Mouse (Mus musculus) hindbrain, embryonic 15.5 days (tissue): Measurements from ENCODE around the gene Ovol3. TPM values are rescaled to one million over a fixed set of nuclear protein-coding genes. Genes with fewer than 3 reads are reported as not detected.
"Not testable (repeated sequence)": the region's sequence is repeated elsewhere in the genome, so short reads cannot be mapped to it uniquely, and the experiment has no call there.

ENCODE experiments used
- ATAC-seq: fragments of 200-750 bp; cut with Nextera tagmentation; 2 replicates; pipeline ENCODE4 v1.8.0; 2017; ENCODE audit warnings: low read depth, moderate number of reproducible peaks, moderate TSS enrichment; ENCODE audit not compliant: low FRiP score
- H3K27ac ChIP-seq: fragments of 300-500 bp; sonication (generic); replicated peaks from 2 replicates; pipeline ENCODE4 v1.5.1; 2015; ENCODE audit warnings: mild to moderate bottlenecking, inconsistent platforms
- H3K27me3 ChIP-seq: fragments of 300-500 bp; sonication (generic); 2 replicates; pipeline ENCODE4 v1.6.1; 2015; ENCODE audit warnings: control low read depth, inconsistent platforms
- H3K36me3 ChIP-seq: fragments of 300-500 bp; sonication (generic); 2 replicates; pipeline ENCODE4 v1.6.1; 2015; ENCODE audit warnings: control low read depth, inconsistent platforms
- H3K4me1 ChIP-seq: fragments of 300-500 bp; sonication (generic); replicated peaks from 2 replicates; pipeline ENCODE4 v1.6.1; 2015; ENCODE audit warnings: control low read depth, inconsistent platforms
- H3K4me2 ChIP-seq: fragments of 300-500 bp; sonication (generic); 2 replicates; pipeline ENCODE4 v1.6.1; 2015; ENCODE audit warnings: moderate library complexity, mild to moderate bottlenecking, inconsistent platforms
- H3K4me3 ChIP-seq: fragments of 300-500 bp; sonication (generic); 2 replicates; pipeline ENCODE4 v1.5.1; 2015; ENCODE audit warnings: mild to moderate bottlenecking, inconsistent platforms
- H3K9ac ChIP-seq: fragments of 300-500 bp; sonication (generic); 2 replicates; pipeline ENCODE4 v1.6.1; 2015; ENCODE audit warnings: inconsistent platforms
- H3K9me3 ChIP-seq: fragments of 300-500 bp; sonication (generic); 2 replicates; pipeline ENCODE4 v1.6.1; 2016; ENCODE audit warnings: control low read depth, inconsistent platforms
- WGBS: fragments of 180-500 bp; shearing (Covaris S2); methylation state at CpG from one replicate; pipeline ENCODE4 v1.1.7; 2015; 5-methylcytosine and 5-hydroxymethylcytosine counted together
- polyA plus RNA-seq: library from polyadenylated mRNA; unstranded; fragments of >200 nt; fragmentation: Nextera tagmentation; extraction: Ambion mirVana; gene quantifications from 2 replicates; pipeline ENCODE4 v1.2.1, GENCODE M21; 2015

The Ovol3 gene
- polyA plus RNA-seq, 1 experiment from 2014 or later: not detected

DNA sequence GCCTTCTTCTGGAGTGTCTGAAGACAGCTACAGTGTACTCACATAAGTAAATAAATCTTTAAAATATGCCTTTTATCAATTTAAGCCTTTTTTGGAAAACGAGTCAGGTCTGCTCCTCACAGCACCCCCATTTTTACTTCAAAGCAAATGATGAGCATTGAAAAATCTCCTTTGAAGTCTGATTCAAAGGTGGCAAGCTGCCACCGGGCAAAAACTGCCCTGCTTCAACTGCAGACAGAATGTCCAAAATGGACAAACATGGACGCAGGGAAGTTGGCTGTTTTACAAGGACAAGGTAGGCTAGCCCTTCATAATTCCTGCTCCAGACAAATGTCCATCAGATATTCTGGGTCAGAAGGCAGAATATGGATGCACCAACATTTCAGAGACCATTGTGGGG lies 14.1 kb downstream of the Ovol3 start:
- Histone ChIP-seq H3K36me3 (peaks cover 36% of the 10 kb centered on the region), H3K9ac (no peak overlapping the region), H3K4me2 (no peak overlapping the region), H3K27ac (no peak overlapping the region), H3K4me3 (no peak overlapping the region), H3K9me3 (no peaks in the 10 kb centered on the region), H3K4me1 (peaks cover 12% of the 10 kb centered on the region), H3K27me3 (no peaks in the 10 kb centered on the region)
- WGBS: 96% methylated on average over 3 of the region's 3 CpGs
- no peak for ATAC-seq

DNA sequence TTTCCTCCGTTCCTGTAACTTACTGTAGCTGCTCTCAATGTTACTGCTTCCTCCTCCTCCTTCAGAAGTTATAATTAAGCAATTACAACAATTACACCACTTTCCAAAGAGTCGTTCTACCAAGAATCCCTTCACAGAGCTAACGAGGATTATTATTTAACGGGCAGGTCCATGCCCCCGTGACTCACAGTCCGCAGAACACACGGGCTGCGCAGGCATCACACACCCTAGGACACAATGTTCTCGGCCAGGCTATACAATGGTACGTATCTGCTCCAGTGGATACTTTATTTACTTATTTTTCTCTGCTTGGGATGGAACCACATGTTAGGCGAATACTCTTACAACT lies 15.5 kb downstream of the Ovol3 start:
- peaks cover 21% of the 10 kb centered on the region for H3K36me3 ChIP-seq
- H3K4me1 ChIP-seq: peaks cover 12% of the 10 kb centered on the region
- 18% methylated on average over 11 of the region's 11 CpGs for WGBS
- no peak for ATAC-seq
- peak overlapping the region; percentile 83 for H3K4me2 ChIP-seq
- no peaks in the 10 kb centered on the region for H3K9me3 ChIP-seq
- peak overlapping the region; percentile 43 for H3K27ac ChIP-seq
- peak overlapping the region; percentile 40 for H3K4me3 ChIP-seq
- H3K27me3 ChIP-seq: no peaks in the 10 kb centered on the region
- H3K9ac ChIP-seq: peak overlapping the region; percentile 44

DNA sequence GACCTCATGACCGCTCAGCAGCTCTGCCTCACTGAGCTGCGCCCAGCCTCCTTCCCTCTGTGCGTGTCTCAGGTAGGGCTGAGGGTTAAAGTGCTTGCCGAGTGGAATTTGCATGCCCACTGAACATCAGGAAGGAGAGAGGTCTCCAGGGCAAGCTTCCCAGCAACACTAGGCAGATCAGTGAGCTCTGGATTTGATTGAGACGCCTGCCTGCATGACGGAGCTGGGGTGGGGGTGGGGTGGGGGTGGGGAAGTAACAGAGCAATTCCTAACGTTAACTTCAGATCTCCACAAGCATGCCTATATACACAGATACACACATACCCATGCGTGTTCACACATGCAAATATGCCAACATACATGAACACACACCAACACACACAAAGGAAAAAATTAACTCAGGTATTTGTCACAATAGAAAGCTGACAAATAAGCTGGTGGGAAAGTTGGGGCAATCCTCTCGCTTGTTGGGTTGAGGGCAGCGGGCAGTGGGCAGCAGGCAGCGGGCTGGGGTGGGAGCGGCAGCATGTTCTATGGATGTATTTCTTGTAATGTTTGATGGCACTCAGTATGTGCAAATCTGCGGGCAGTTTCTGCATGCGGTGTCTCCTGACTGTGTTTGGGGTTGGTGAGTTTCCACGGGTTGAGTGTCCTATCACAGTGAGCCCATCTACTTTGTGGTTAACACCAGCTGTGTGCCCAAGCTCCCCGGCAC lies 16.1 kb downstream of the Ovol3 start:
- Histone ChIP-seq H3K27me3 (no peaks in the 10 kb centered on the region), H3K4me2 (peak overlapping the region; percentile 83), H3K27ac (peak overlapping the region; percentile 76), H3K9ac (peak overlapping the region; percentile 44), H3K36me3 (peaks cover 16% of the 10 kb centered on the region), H3K4me3 (peak overlapping the region; percentile 40), H3K9me3 (no peaks in the 10 kb centered on the region), H3K4me1 (peaks cover 12% of the 10 kb centered on the region)
- peak; percentile 49; the same call in 1 of the 2 replicates for ATAC-seq
- WGBS: 5% methylated on average over 16 of the region's 16 CpGs

DNA sequence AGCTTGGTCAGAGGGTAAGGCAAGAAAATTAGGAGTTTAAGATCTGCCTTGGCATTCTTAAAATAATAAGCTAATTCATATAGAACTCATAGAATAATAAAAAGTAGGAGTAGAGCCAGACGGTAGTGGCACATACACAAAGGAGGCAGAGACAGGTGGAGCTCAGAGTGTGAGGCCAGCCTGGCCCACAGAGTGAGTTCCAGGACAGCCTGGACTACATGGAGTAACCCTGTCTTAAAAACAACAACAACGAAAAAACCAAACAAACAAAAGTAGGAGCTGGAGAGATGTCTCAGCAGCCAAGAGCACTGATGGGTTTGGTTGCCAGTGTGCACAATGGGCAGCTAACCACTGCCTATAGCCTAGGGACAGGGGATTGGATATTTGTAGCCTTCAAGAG lies 18.2 kb downstream of the Ovol3 start:
- H3K4me1 ChIP-seq: peaks cover 12% of the 10 kb centered on the region
- H3K4me3 ChIP-seq: no peak overlapping the region
- WGBS: 62% methylated on average over 2 of the region's 2 CpGs
- no peak overlapping the region for H3K27ac ChIP-seq
- no peaks in the 10 kb centered on the region for H3K27me3 ChIP-seq
- H3K9ac ChIP-seq: no peak overlapping the region; the same call in 1 of the 2 replicates
- no peak overlapping the region for H3K4me2 ChIP-seq
- peak; percentile 32; the same call in 1 of the 2 replicates for ATAC-seq
- H3K9me3 ChIP-seq: no peaks in the 10 kb centered on the region
- H3K36me3 ChIP-seq: no peaks in the 10 kb centered on the region

DNA sequence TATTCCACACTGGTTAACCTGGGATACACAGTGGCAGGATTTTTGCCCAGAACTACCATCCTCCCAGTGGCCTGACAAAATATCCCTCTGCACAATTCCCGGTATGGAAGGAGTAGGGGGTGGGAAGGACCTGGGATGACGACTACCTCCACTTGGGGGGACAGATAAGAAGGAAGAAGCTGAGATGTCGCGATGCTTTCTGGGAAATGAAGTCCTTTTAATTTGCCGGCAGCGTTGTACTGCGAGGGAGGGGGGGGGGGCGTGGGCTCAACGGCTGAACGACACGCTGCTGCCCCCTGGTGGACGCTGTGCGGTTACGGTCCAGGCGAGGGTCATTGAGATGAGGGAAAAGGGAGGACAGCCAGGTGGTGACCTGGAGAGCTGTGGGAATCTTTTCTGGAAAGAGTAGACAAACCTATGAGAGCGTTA lies 18.8 kb downstream of the Ovol3 start:
- Histone ChIP-seq H3K9ac (no peak overlapping the region; the same call in 1 of the 2 replicates), H3K4me1 (peaks cover 12% of the 10 kb centered on the region), H3K4me3 (peak overlapping the region; percentile 22; the same call in 1 of the 2 replicates), H3K4me2 (peak overlapping the region; percentile 52), H3K36me3 (no peaks in the 10 kb centered on the region), H3K27me3 (no peaks in the 10 kb centered on the region), H3K27ac (peak overlapping the region; percentile 76), H3K9me3 (no peaks in the 10 kb centered on the region)
- under 1% methylated on average over 16 of the region's 16 CpGs for WGBS
- ATAC-seq: peak; percentile 79

DNA sequence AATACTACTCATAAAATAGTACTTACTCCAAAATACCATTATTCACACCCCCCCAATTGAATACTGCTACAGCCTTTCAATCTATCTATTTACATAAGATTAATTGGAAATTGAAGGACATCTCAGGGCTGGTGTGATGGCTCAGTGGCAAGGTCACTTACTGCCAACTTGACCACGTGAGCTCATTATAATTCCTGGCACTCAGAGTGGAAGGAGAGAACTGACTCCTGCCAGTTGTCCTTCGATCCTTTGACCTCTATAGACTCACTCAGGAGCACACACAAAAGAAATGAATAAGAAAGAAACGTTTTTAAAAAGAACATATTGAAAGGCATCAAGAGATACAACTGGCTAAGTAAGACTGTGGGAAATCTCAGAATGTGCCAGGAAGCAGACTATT lies 19.6 kb downstream of the Ovol3 start:
- Histone ChIP-seq H3K27me3 (no peaks in the 10 kb centered on the region), H3K27ac (no peak overlapping the region), H3K9ac (no peak overlapping the region), H3K4me2 (no peak overlapping the region), H3K9me3 (no peaks in the 10 kb centered on the region), H3K4me3 (no peak overlapping the region), H3K36me3 (no peaks in the 10 kb centered on the region), H3K4me1 (peaks cover 12% of the 10 kb centered on the region)
- ATAC-seq: no peak
- WGBS: 57% methylated on average over 3 of the region's 3 CpGs

DNA sequence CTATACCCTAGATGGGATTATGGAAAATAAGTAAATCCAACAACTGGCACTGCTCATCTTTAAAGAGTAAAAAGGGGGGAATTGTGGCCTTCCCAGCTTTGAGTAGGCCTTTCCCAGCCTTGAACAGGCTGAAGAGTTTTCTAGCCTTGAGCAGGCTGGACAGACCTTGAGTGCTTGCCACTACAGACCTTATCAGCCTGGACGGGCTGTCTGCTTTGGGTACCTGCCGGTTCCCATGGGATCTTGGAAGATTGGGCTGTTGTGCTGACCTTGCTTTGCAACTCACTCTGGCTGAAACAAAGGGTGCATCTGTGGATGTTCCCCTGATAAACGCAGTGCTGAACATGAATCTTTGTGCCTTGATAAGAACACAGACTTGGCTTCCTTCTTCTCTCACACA lies 21.6 kb downstream of the Ovol3 start:
- no peak overlapping the region for H3K9ac ChIP-seq
- peaks cover under 1% of the 10 kb centered on the region for H3K4me1 ChIP-seq
- no peak overlapping the region for H3K27ac ChIP-seq
- WGBS: 88% methylated on average over 3 of the region's 3 CpGs
- no peaks in the 10 kb centered on the region for H3K9me3 ChIP-seq
- no peak for ATAC-seq
- no peaks in the 10 kb centered on the region for H3K27me3 ChIP-seq
- H3K36me3 ChIP-seq: no peaks in the 10 kb centered on the region
- no peak overlapping the region for H3K4me3 ChIP-seq
- H3K4me2 ChIP-seq: no peak overlapping the region

DNA sequence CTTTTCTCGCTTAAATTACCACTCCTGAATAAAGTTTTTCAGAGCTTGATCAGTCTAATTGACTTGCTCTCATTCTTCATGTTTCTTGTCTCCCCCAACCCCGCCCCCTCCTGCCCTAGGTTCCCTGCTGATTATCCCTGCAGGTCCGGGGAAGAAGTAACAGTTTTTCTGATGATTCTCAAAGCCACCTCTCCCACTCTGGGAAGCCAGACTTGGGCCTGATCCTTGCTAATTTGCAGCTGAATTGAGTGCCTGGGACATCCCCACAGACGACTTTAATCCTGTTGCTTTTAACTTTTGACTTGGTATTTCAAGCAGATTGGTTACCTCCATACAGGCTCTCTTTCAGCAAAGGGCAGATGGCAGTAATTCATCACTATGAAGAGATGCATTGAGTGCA lies 24.5 kb downstream of the Ovol3 start:
- H3K4me3 ChIP-seq: no peak overlapping the region
- no peak for ATAC-seq
- WGBS: 20% methylated on average over 4 of the region's 4 CpGs

DNA sequence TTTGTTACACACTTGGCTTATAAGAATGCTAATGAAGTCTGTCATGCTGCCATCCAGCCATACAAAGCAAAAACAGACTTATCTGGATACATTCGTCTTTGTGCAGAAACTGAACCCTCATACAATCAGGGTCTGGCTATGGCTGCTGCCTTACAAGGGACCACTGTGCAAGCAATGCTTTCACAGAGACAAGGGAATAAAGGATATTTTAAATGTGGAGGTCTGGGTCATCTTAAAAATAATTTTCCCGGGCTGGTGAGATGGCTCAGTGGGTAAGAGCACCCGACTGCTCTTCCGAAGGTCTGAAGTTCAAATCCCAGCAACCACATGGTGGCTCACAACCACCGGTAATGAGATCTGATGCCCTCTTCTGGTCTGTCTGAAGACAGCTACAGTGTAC lies 29.2 kb downstream of the Ovol3 start:
- not testable (repeated sequence) for H3K36me3 ChIP-seq, ATAC-seq
- WGBS: 50% methylated on average over 5 of the region's 5 CpGs

More for the DNA sequence above, 24.5 kb downstream of the Ovol3 start:
- Histone ChIP-seq H3K27me3 (no peaks in the 10 kb centered on the region), H3K9me3 (no peaks in the 10 kb centered on the region), H3K4me1 (no peaks in the 10 kb centered on the region), H3K36me3 (no peaks in the 10 kb centered on the region), H3K27ac (no peak overlapping the region), H3K9ac (no peak overlapping the region), H3K4me2 (no peak overlapping the region)

DNA sequence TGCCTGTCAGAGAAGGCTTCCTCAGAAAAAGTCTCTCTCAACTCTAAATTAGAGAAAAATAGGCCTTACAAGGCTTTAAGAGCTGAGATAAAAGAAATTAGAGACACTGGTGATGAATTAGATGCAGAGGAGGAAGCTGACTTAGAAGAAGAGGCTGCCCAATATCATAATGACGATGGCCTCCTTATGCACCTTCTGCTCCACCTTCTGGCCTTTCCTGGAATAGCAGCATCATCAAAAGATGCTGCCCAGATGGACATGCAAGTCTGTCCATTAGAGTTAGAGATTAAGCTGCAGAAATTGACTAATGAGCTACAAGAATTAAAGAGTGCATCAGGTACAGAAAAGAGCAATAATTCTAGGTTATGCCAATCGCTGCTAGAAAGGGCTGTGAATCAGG lies 30.1 kb downstream of the Ovol3 start:
- Histone ChIP-seq H3K27ac (no peak overlapping the region), H3K4me1 (no peaks in the 10 kb centered on the region), H3K27me3 (no peaks in the 10 kb centered on the region), H3K9me3 (no peaks in the 10 kb centered on the region), H3K9ac (no peak overlapping the region), H3K4me3 (no peak overlapping the region), H3K36me3 (no peaks in the 10 kb centered on the region), H3K4me2 (no peak overlapping the region)
- no peak for ATAC-seq
- 10% methylated on average over 2 of the region's 2 CpGs for WGBS

More for the DNA sequence above, 29.2 kb downstream of the Ovol3 start:
- H3K9ac ChIP-seq, H3K27ac ChIP-seq, H3K9me3 ChIP-seq, H3K4me1 ChIP-seq, H3K4me2 ChIP-seq, H3K27me3 ChIP-seq, H3K4me3 ChIP-seq: not testable (repeated sequence)

DNA sequence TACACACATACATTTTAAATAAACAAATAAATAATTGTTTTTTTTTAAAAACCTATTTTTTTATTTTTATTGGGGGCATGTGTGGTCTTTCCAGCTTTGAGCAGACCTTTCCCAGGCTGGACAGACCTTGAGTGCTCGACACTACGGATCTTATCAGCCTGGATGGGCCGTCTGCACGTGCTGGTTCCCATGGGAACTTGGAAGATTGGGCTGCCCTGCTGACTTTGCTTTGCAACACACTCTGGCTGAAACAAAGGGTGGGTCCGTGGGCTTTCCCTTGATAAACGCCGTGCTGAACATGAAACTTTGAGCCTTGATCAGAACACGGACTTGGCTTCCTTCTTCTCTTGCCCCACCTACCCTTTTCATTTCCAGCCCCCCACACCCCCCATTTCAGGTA lies 31.1 kb downstream of the Ovol3 start:
- Histone ChIP-seq H3K4me3 (no peak overlapping the region), H3K27me3 (no peaks in the 10 kb centered on the region), H3K36me3 (no peaks in the 10 kb centered on the region), H3K4me2 (no peak overlapping the region), H3K9ac (no peak overlapping the region), H3K9me3 (no peaks in the 10 kb centered on the region), H3K4me1 (no peaks in the 10 kb centered on the region), H3K27ac (no peak overlapping the region)
- WGBS: 15% methylated on average over 8 of the region's 8 CpGs
- no peak for ATAC-seq

DNA sequence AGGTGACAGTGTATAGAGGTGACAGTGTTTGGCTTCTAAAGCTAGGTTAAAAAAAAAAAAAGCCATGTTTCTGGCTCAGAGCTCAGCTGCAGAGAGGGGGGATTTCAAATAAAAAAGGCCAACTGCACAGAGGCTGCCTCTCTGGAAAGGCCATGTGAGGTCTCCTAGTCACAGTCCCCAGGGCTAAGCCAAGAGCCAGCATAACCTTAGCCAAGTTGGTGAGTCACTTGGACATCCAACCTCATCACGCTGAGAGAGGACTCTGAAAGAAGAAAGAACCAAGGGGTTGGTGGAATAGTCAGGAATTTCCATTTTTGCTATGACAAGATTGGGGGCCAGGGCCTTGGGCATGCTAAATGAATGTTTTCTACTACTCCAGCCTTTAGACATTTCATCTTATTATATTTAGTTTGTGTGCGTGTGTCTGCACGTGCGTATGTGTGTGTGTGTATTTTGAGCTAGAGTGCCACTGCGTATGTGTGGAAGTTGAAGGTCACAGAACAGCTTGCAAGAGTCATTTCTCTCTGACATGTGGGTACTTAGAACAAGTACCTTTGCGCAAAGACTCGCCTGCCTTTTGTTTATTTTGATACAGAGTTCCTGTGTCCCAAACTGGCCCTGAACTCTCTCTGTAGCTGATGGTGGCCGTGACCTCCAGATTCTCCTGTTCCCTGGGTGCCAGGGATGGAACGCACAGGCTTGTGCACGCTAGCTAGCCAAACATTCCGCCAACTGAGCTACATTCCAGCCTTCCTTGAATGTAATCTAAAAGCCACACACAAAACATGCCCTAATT lies 32.4 kb downstream of the Ovol3 start:
- H3K4me2 ChIP-seq: no peak overlapping the region
- no peak overlapping the region for H3K4me3 ChIP-seq
- H3K9ac ChIP-seq: no peak overlapping the region
- H3K36me3 ChIP-seq: no peaks in the 10 kb centered on the region
- WGBS: 84% methylated on average over 11 of the region's 11 CpGs
- no peaks in the 10 kb centered on the region for H3K27me3 ChIP-seq
- ATAC-seq: no peak
- no peak overlapping the region for H3K27ac ChIP-seq
- no peaks in the 10 kb centered on the region for H3K9me3 ChIP-seq
- peaks cover under 1% of the 10 kb centered on the region; the same call in 1 of the 2 replicates for H3K4me1 ChIP-seq
